In genomic region chr6:100563552-100564341, GRCm38 (mm10) we compare ENCODE assay signal across 8 mouse cellular contexts.
A peak's percentile ranks its signal among the peaks of the same experiment; 100 is the strongest.
DNase-seq lines count a peak whose midpoint lies in the region; ATAC-seq and TF ChIP-seq lines count a peak whose summit lies in the region.

No protein-coding gene starts in this region.

- no peaks in the 10 kb centered on the region for H3K27me3 ChIP-seq in forebrain, embryonic 16.5 days (replicated peaks; ENCODE audit: control insufficient read depth, insufficient read depth, low read length)
- peaks cover 18% of the 10 kb centered on the region for H3K27me3 ChIP-seq in liver, embryonic 14.5 days (ENCODE audit: control insufficient read depth, insufficient read depth, low read length)
- 0 out of 2 replicates have a peak, but pooled peaks cover 3% of the 10 kb centered on the region for H3K27me3 ChIP-seq in neural tube, embryonic 11.5 days (ENCODE audit: control insufficient read depth, insufficient read depth, low read length)

- H3K4me1 ChIP-seq in forebrain, embryonic 16.5 days (replicated peaks; ENCODE audit: control insufficient read depth, insufficient read depth, low read length): peaks cover 21% of the 10 kb centered on the region
- H3K4me1 ChIP-seq in liver, embryonic 14.5 days (replicated peaks; ENCODE audit: control insufficient read depth in 2 of 2, insufficient read depth in 2 of 2, low read length in 1 of 2): no peaks in the 10 kb centered on the region
- peaks cover 24% of the 10 kb centered on the region for H3K4me1 ChIP-seq in neural tube, embryonic 11.5 days (ENCODE audit: control insufficient read depth, insufficient read depth, low read length)

- H3K9ac ChIP-seq in forebrain, embryonic 16.5 days (replicated peaks; ENCODE audit: low read depth, low read length): peak overlapping the region; percentile 82
- no peak overlapping the region for H3K9ac ChIP-seq in liver, embryonic 14.5 days (replicated peaks)
- peak overlapping the region; percentile 57 for H3K9ac ChIP-seq in neural tube, embryonic 11.5 days (ENCODE audit: low read length)

- H3K4me2 ChIP-seq in forebrain, embryonic 16.5 days (ENCODE audit: low read length): peak overlapping the region; percentile 100
- H3K4me2 ChIP-seq in liver, embryonic 14.5 days (ENCODE audit: low read depth): peak overlapping the region; percentile 58
- peak overlapping the region; percentile 96 for H3K4me2 ChIP-seq in neural tube, embryonic 11.5 days (ENCODE audit: low read depth)

- no peak for TF ChIP-seq EP300 in liver, embryonic 14.5 days (IDR thresholded peaks at IDR 0.05; ENCODE audit: low read depth)

- peak; percentile 9 to 17 for DNase-seq in CD8-positive naive resting alpha-beta T cell, adult 2 months (ENCODE audit: low read depth in 2 of 2, low spot score in 2 of 2)
- DNase-seq in cerebellum, adult 11 months: peak; percentile 79
- DNase-seq in heart, postnatal 36 days: peak; percentile 53 to 60
- peak; percentile 27 for DNase-seq in large intestine, adult 2 months (ENCODE audit: low read depth, low spot score)
- no peak for DNase-seq in liver, embryonic 14.5 days (ENCODE audit: low read depth in 3 of 3, low spot score in 3 of 3)
- DNase-seq in neural tube, embryonic 11.5 days (ENCODE audit: low spot score): peak; percentile 86
- DNase-seq in testis, postnatal 14 days (ENCODE audit: low spot score): peak; percentile 51

- no peaks in the 10 kb centered on the region for H3K36me3 ChIP-seq in forebrain, embryonic 16.5 days (ENCODE audit: control insufficient read depth, insufficient read depth)
- no peaks in the 10 kb centered on the region for H3K36me3 ChIP-seq in liver, embryonic 14.5 days (replicated peaks; ENCODE audit: control insufficient read depth, insufficient read depth, low read depth)
- no peaks in the 10 kb centered on the region for H3K36me3 ChIP-seq in neural tube, embryonic 11.5 days (ENCODE audit: control insufficient read depth, insufficient read depth, low read length)

- H3K9me3 ChIP-seq in forebrain, embryonic 16.5 days (ENCODE audit: control insufficient read depth, low read length): no peaks in the 10 kb centered on the region
- H3K9me3 ChIP-seq in liver, embryonic 14.5 days (ENCODE audit: control insufficient read depth, low read length): no peaks in the 10 kb centered on the region
- H3K9me3 ChIP-seq in neural tube, embryonic 11.5 days (ENCODE audit: control insufficient read depth, low read length): no peaks in the 10 kb centered on the region

- TF ChIP-seq CTCF in liver, embryonic 14.5 days (IDR thresholded peaks at IDR 0.05; ENCODE audit: low read depth): peak; percentile 53

- H3K27ac ChIP-seq in forebrain, embryonic 16.5 days (ENCODE audit: low read length): peak overlapping the region; percentile 90
- H3K27ac ChIP-seq in liver, embryonic 14.5 days: no peak overlapping the region
- peak overlapping the region; percentile 77 for H3K27ac ChIP-seq in neural tube, embryonic 11.5 days (ENCODE audit: low read depth, low read length)

- peak overlapping the region; percentile 58 for H3K4me3 ChIP-seq in forebrain, embryonic 16.5 days (replicated peaks; ENCODE audit: low read length)
- H3K4me3 ChIP-seq in liver, embryonic 14.5 days (ENCODE audit: insufficient read depth in 1 of 2, low read depth in 2 of 2, low read length in 2 of 2): peak overlapping the region; percentile 22 to 40; a peak in 3 of 4 replicates
- H3K4me3 ChIP-seq in neural tube, embryonic 11.5 days (ENCODE audit: low read depth, low read length): peak overlapping the region; percentile 38

- peak; percentile 94 for ATAC-seq in forebrain, embryonic 16.5 days
- peak; percentile 37; the same call in 1 of the 2 replicates for ATAC-seq in liver, embryonic 14.5 days (ENCODE audit: insufficient read depth)
- ATAC-seq in neural tube, embryonic 11.5 days (ENCODE audit: insufficient read depth, low FRiP score, low TSS enrichment): peak; percentile 85

- WGBS in forebrain, embryonic 16.5 days: 9% methylated on average over 38 of the region's 38 CpGs
- WGBS in large intestine, adult 2 months: 6% methylated on average over 38 of the region's 38 CpGs
- 8% methylated on average over 38 of the region's 38 CpGs for WGBS in liver, embryonic 14.5 days (ENCODE audit: insufficient replicate concordance)
- 4% methylated on average over 38 of the region's 38 CpGs for WGBS in neural tube, embryonic 11.5 days

- intact Hi-C loops in heart, postnatal 36 days (cut with DNase I): no loop called here

Comparison
In these comparisons a context has a peak if more than half of its experiments do, and no peak if none do; other contexts are left out.
1. DNase-seq: peak in CD8-positive naive resting alpha-beta T cell, adult 2 months (2 of 2), cerebellum, adult 11 months (single experiment), heart, postnatal 36 days (2 of 2), large intestine, adult 2 months (single experiment), neural tube, embryonic 11.5 days (single experiment) and testis, postnatal 14 days (single experiment); none in liver, embryonic 14.5 days (0 of 3).
2. ATAC-seq: peak in every context shown above with its lines; median percentile 94 in forebrain, embryonic 16.5 days; 85 in neural tube, embryonic 11.5 days; 37 in liver, embryonic 14.5 days.
3. Peak in every context shown above with its lines, with median percentiles within 50 percentile points of each other: H3K4me2 ChIP-seq and H3K4me3 ChIP-seq.